Mouse (Mus musculus) CH12.LX (cell line): ENCODE results near the gene Ifna5.

Experiments
- CTCF ChIP-seq, 2 experiments: IDR thresholded peaks in 1 of 2; conservative IDR thresholded peaks in 1 of 2; 2 replicates each; pipeline ENCODE4 v1.5.1; 2011 to 2012; ENCODE audit warnings: low read depth in 2 of 2, low read length in 2 of 2, improper control_type of control experiment in 1 of 2, inconsistent platforms in 1 of 2, mild to moderate bottlenecking in 1 of 2, moderate library complexity in 1 of 2
- EP300 ChIP-seq: IDR thresholded peaks from 2 replicates; pipeline ENCODE4 v1.6.1; 2011; ENCODE audit warnings: low read length, improper control_type of control experiment
- HCFC1 ChIP-seq: IDR thresholded peaks from 2 replicates; pipeline ENCODE4 v1.6.1; 2012; ENCODE audit warnings: low read depth, mild to moderate bottlenecking, inconsistent platforms, low read length, improper control_type of control experiment
- JUN ChIP-seq: IDR thresholded peaks from 2 replicates; pipeline ENCODE4 v1.6.1; 2011; ENCODE audit warnings: low read depth, mild to moderate bottlenecking, low read length, improper control_type of control experiment, moderate library complexity; ENCODE audit not compliant: insufficient read depth
- JUND ChIP-seq: conservative IDR thresholded peaks from 2 replicates; pipeline ENCODE4 v1.6.1; 2011; ENCODE audit warnings: low read depth, low read length, improper control_type of control experiment
- MEF2A ChIP-seq: IDR thresholded peaks from 2 replicates; pipeline ENCODE4 v1.6.1; 2014; ENCODE audit warnings: low read depth, mild to moderate bottlenecking, inconsistent platforms, low read length, improper control_type of control experiment, borderline replicate concordance
- PAX5 ChIP-seq: IDR thresholded peaks from 2 replicates; pipeline ENCODE4 v1.6.1; 2012; ENCODE audit warnings: low read length, inconsistent platforms, mixed read lengths
- POLR2A ChIP-seq: IDR thresholded peaks from 2 replicates; pipeline ENCODE4 v1.6.1; 2011; ENCODE audit warnings: low read depth, mild to moderate bottlenecking, improper control_type of control experiment, low read length
- RAD21 ChIP-seq: IDR thresholded peaks from 2 replicates; pipeline ENCODE4 v1.6.1; 2011; ENCODE audit warnings: low read depth, mild to moderate bottlenecking, low read length, improper control_type of control experiment, moderate library complexity
- RCOR1 ChIP-seq: conservative IDR thresholded peaks from 2 replicates; pipeline ENCODE4 v1.6.1; 2012; ENCODE audit warnings: low read depth, mild to moderate bottlenecking, inconsistent platforms, low read length, improper control_type of control experiment
- TBP ChIP-seq: conservative IDR thresholded peaks from 2 replicates; pipeline ENCODE4 v1.6.1; 2011; ENCODE audit warnings: low read depth, low read length, improper control_type of control experiment
- TCF12 ChIP-seq: IDR thresholded peaks from 2 replicates; pipeline ENCODE4 v1.6.1; 2014; ENCODE audit warnings: low read depth, mild to moderate bottlenecking, inconsistent platforms, low read length, improper control_type of control experiment
- UBTF ChIP-seq: IDR thresholded peaks from 2 replicates; pipeline ENCODE4 v1.6.1; 2012; ENCODE audit warnings: low read depth, mild to moderate bottlenecking, inconsistent platforms, low read length, improper control_type of control experiment, moderate library complexity
- ZMIZ1 ChIP-seq: IDR thresholded peaks from 2 replicates; pipeline ENCODE4 v1.6.1; 2012; ENCODE audit warnings: low read depth, mild to moderate bottlenecking, inconsistent platforms, low read length, improper control_type of control experiment

- TF ChIP-seq MEF2A: no peak
- no peak for TF ChIP-seq JUND
- no peak for TF ChIP-seq HCFC1
- TF ChIP-seq PAX5: no peak
- TF ChIP-seq TCF12: no peak
- no peak for TF ChIP-seq CTCF (conservative IDR thresholded peaks at IDR 0.05 in 1 of 2, IDR thresholded peaks at IDR 0.05 in 1 of 2; ENCODE audit: low read depth in 2 of 2, low read length in 2 of 2)
- no peak for TF ChIP-seq EP300
- no peak for TF ChIP-seq TBP
- no peak for TF ChIP-seq RAD21
- TF ChIP-seq ZMIZ1: no peak
- TF ChIP-seq POLR2A: no peak
- no peak for TF ChIP-seq RCOR1
- no peak for TF ChIP-seq UBTF
- no peak for TF ChIP-seq JUN
Measured at GRCm38 (mm10) chr4:88880101-88880500, 44.8 kb downstream of the Ifna5 start, which contains the start of gene Ifne.
